Comparison of ENCODE assay signal across 9 mouse cellular contexts in the genomic region with DNA sequence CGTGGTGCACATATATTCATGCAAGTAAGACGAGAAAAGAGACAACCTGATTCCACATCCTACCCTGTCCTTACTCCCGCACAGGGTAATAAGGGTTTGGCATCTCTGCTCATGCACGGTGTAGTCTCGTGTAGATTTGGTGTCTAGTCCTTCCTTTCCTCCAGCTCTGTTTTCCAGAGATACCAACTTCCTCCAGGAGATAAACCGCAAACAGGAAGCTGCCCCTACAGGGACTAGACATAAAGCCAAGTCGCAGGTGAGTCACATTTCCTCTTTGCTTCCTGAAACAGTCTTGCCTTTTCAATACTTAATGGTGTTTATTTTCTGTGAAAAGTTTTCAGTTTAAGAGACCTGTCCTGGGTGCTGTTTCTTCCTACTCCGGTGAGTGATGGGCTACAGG. TPM values are rescaled to one million over a fixed set of nuclear protein-coding genes. Genes with fewer than 3 reads are reported as not detected.
DNase-seq lines count a peak whose midpoint lies in the region; ATAC-seq lines count a peak whose summit lies in the region.
"Had no signal": no experiment of that assay in that cellular context is flagged by ENCODE, and none has a peak within 500 bp of the region (broad histone marks: within the 10 kb centered on the region; RNA-seq: fewer than 3 reads in every experiment).

No protein-coding gene starts in this region.

- no peak for DNase-seq in liver, embryonic 11.5 days (ENCODE audit: low spot score)
- no peak for DNase-seq in liver
- no peak for DNase-seq in forebrain, embryonic 11.5 days (ENCODE audit: low spot score)
- DNase-seq in limb, embryonic 10.5 days (ENCODE audit: low spot score) = no peak
- DNase-seq in adrenal gland, postnatal 14 days = no peak
- DNase-seq in natural killer cell, adult 2 months (ENCODE audit: low spot score in 2 of 2) = no peak

- 0 out of 2 replicates have a peak, but pooled peaks cover 4% of the 10 kb centered on the region for H3K4me1 ChIP-seq in liver, embryonic 11.5 days (replicated peaks; ENCODE audit: control insufficient read depth, insufficient read depth, low read length)
- no peaks in the 10 kb centered on the region; the same call in 1 of the 2 replicates for H3K4me1 ChIP-seq in forebrain, embryonic 11.5 days (replicated peaks; ENCODE audit: control insufficient read depth, insufficient read depth, low read length)
- peaks cover 14% of the 10 kb centered on the region for H3K4me1 ChIP-seq in limb, embryonic 10.5 days
- peaks cover 23% of the 10 kb centered on the region for H3K4me1 ChIP-seq in neural tube, embryonic 13.5 days (replicated peaks)

- no peak for ATAC-seq in liver, embryonic 11.5 days (replicated peaks; ENCODE audit: low FRiP score)
- no peak; the same call in 1 of the 2 replicates for ATAC-seq in forebrain, embryonic 11.5 days (replicated peaks; ENCODE audit: low FRiP score)
- ATAC-seq in neural tube, embryonic 13.5 days (ENCODE audit: low read depth) = no peak; the same call in 1 of the 2 replicates
- ATAC-seq in CD4-positive, CD25-positive, alpha-beta regulatory T cell, adult 4 months = no peak

- H3K4me3 ChIP-seq in liver, embryonic 11.5 days (ENCODE audit: low read depth, low read length) = peak overlapping the region; percentile 66; the same call in 1 of the 2 replicates
- H3K4me3 ChIP-seq in forebrain, embryonic 11.5 days (ENCODE audit: low read depth, low read length) = peak overlapping the region; percentile 53; the same call in 1 of the 2 replicates
- peak overlapping the region; percentile 62 for H3K4me3 ChIP-seq in limb, embryonic 10.5 days
- H3K4me3 ChIP-seq in neural tube, embryonic 13.5 days = peak overlapping the region; percentile 70

- H3K27me3 ChIP-seq in liver, embryonic 11.5 days (replicated peaks; ENCODE audit: control insufficient read depth, insufficient read depth, low read length) = no peaks in the 10 kb centered on the region
- no peaks in the 10 kb centered on the region for H3K27me3 ChIP-seq in forebrain, embryonic 11.5 days (ENCODE audit: control insufficient read depth, insufficient read depth, low read length)
- no peaks in the 10 kb centered on the region for H3K27me3 ChIP-seq in limb, embryonic 10.5 days (ENCODE audit: low read depth, poor library complexity, severe bottlenecking)
- H3K27me3 ChIP-seq in neural tube, embryonic 13.5 days = no peaks in the 10 kb centered on the region

- no peak overlapping the region for H3K27ac ChIP-seq in liver, embryonic 11.5 days (ENCODE audit: low read depth, low read length)
- H3K27ac ChIP-seq in forebrain, embryonic 11.5 days (ENCODE audit: low read depth, low read length) = no peak overlapping the region
- H3K27ac ChIP-seq in limb, embryonic 10.5 days = peak overlapping the region; percentile 80; the same call in 1 of the 2 replicates
- H3K27ac ChIP-seq in neural tube, embryonic 13.5 days (replicated peaks) = no peak overlapping the region

- WGBS in liver, embryonic 11.5 days = 37% methylated on average over 8 of the region's 8 CpGs
- WGBS in forebrain, embryonic 11.5 days = 79% methylated on average over 8 of the region's 8 CpGs
- WGBS in limb, embryonic 10.5 days = 72% methylated on average over 8 of the region's 8 CpGs
- WGBS in neural tube, embryonic 13.5 days = 72% methylated on average over 8 of the region's 8 CpGs

- H3K9me3 ChIP-seq in liver, embryonic 11.5 days (ENCODE audit: control insufficient read depth, low read length) = no peaks in the 10 kb centered on the region
- no peaks in the 10 kb centered on the region for H3K9me3 ChIP-seq in forebrain, embryonic 11.5 days (ENCODE audit: control insufficient read depth, low read length)
- H3K9me3 ChIP-seq in limb, embryonic 10.5 days (replicated peaks) = no peaks in the 10 kb centered on the region
- no peaks in the 10 kb centered on the region for H3K9me3 ChIP-seq in neural tube, embryonic 13.5 days

- H3K9ac ChIP-seq in liver, embryonic 11.5 days (ENCODE audit: low read depth, low read length) = 0 out of 2 replicates have a peak overlapping the region, but pooled peaks have one; percentile 39
- no peak overlapping the region; the same call in 1 of the 2 replicates for H3K9ac ChIP-seq in forebrain, embryonic 11.5 days (ENCODE audit: low read length)
- peak overlapping the region; percentile 81 for H3K9ac ChIP-seq in neural tube, embryonic 13.5 days

- H3K4me2 ChIP-seq in liver, embryonic 11.5 days = peak overlapping the region; percentile 77
- H3K4me2 ChIP-seq in forebrain, embryonic 11.5 days (ENCODE audit: low read depth, low read length, severe bottlenecking) = peak overlapping the region; percentile 69
- H3K4me2 ChIP-seq in neural tube, embryonic 13.5 days = peak overlapping the region; percentile 82

- H3K36me3 ChIP-seq in liver, embryonic 11.5 days (ENCODE audit: control insufficient read depth, insufficient read depth, low read length) = no peaks in the 10 kb centered on the region
- H3K36me3 ChIP-seq in forebrain, embryonic 11.5 days (ENCODE audit: control insufficient read depth, insufficient read depth, low read length) = no peaks in the 10 kb centered on the region
- peaks cover 8% of the 10 kb centered on the region for H3K36me3 ChIP-seq in limb, embryonic 10.5 days
- H3K36me3 ChIP-seq in neural tube, embryonic 13.5 days = peaks cover 36% of the 10 kb centered on the region

RNA-seq across cellular contexts. Expression of a gene that starts 0.9 kb away (rescaled TPM):
- polyA plus RNA-seq in liver, embryonic 11.5 days (2014; fragmentation: Nextera tagmentation; extraction: Ambion mirVana) = 4.7 and 5.8 TPM in 2 replicates
- 12.3 and 12.8 TPM in 2 replicates for polyA plus RNA-seq in forebrain, embryonic 11.5 days (2014; fragmentation: Nextera tagmentation; extraction: Ambion mirVana)
- polyA plus RNA-seq in limb, embryonic 10.5 days (2016; fragmentation: Nextera tagmentation; extraction: Ambion mirVana) = 9.2 and 13.9 TPM in 2 replicates
- polyA plus RNA-seq in neural tube, embryonic 13.5 days (2015; fragmentation: Nextera tagmentation; extraction: Ambion mirVana) = 12.0 and 15.1 TPM in 2 replicates
- total RNA-seq in adrenal gland, postnatal 14 days (2021) = 2.6 and 4.8 TPM in 2 replicates
- 1 to 10 TPM; 4.0 to 5.5 TPM for polyA plus RNA-seq in CD4-positive, CD25-positive, alpha-beta regulatory T cell, adult 4 months (2017; shearing (Covaris generic))
- polyA plus RNA-seq: erythroblast, embryonic 14.5 days had no signal

RNA-seq across cellular contexts. Expression of a gene that starts 14.5 kb away (rescaled TPM):
- polyA plus RNA-seq in liver, embryonic 11.5 days (2014; fragmentation: Nextera tagmentation; extraction: Ambion mirVana) = 0.27 TPM in 1 of 2 replicates, not detected in the other
- polyA plus RNA-seq in forebrain, embryonic 11.5 days (2014; fragmentation: Nextera tagmentation; extraction: Ambion mirVana) = 0.55 and 0.99 TPM in 2 replicates
- polyA plus RNA-seq in limb, embryonic 10.5 days (2016; fragmentation: Nextera tagmentation; extraction: Ambion mirVana) = 0.09 and 0.34 TPM in 2 replicates
- 2.8 and 3.2 TPM in 2 replicates for polyA plus RNA-seq in neural tube, embryonic 13.5 days (2015; fragmentation: Nextera tagmentation; extraction: Ambion mirVana)
- total RNA-seq in adrenal gland, postnatal 14 days (2021) = 0.38 and 0.41 TPM in 2 replicates
- polyA plus RNA-seq in CD4-positive, CD25-positive, alpha-beta regulatory T cell, adult 4 months (2017; shearing (Covaris generic)) = not detected
- polyA plus RNA-seq: erythroblast, embryonic 14.5 days had no signal

RNA-seq across cellular contexts. Expression of a gene that starts 20.9 kb away (rescaled TPM):
- 1.3 and 2.1 TPM in 2 replicates for polyA plus RNA-seq in liver, embryonic 11.5 days (2014; fragmentation: Nextera tagmentation; extraction: Ambion mirVana)
- polyA plus RNA-seq in forebrain, embryonic 11.5 days (2014; fragmentation: Nextera tagmentation; extraction: Ambion mirVana) = 1.9 and 3.1 TPM in 2 replicates
- polyA plus RNA-seq in limb, embryonic 10.5 days (2016; fragmentation: Nextera tagmentation; extraction: Ambion mirVana) = 1.3 and 1.4 TPM in 2 replicates
- polyA plus RNA-seq in neural tube, embryonic 13.5 days (2015; fragmentation: Nextera tagmentation; extraction: Ambion mirVana) = 3.5 and 4.5 TPM in 2 replicates
- total RNA-seq in adrenal gland, postnatal 14 days (2021) = 2.9 and 3.0 TPM in 2 replicates
- polyA plus RNA-seq in CD4-positive, CD25-positive, alpha-beta regulatory T cell, adult 4 months (2017; shearing (Covaris generic)) = 1 to 10 TPM; 4.0 to 5.1 TPM
- polyA plus RNA-seq: erythroblast, embryonic 14.5 days had no signal

RNA-seq across cellular contexts. Expression of a gene that starts 26.1 kb away (rescaled TPM):
- polyA plus RNA-seq in liver, embryonic 11.5 days (2014; fragmentation: Nextera tagmentation; extraction: Ambion mirVana) = not detected in 2 replicates
- polyA plus RNA-seq in forebrain, embryonic 11.5 days (2014; fragmentation: Nextera tagmentation; extraction: Ambion mirVana) = not detected in 2 replicates
- 0.03 TPM in 1 of 2 replicates, not detected in the other for polyA plus RNA-seq in limb, embryonic 10.5 days (2016; fragmentation: Nextera tagmentation; extraction: Ambion mirVana)
- polyA plus RNA-seq in neural tube, embryonic 13.5 days (2015; fragmentation: Nextera tagmentation; extraction: Ambion mirVana) = not detected in 2 replicates
- total RNA-seq in adrenal gland, postnatal 14 days (2021) = 0.08 TPM in 1 of 2 replicates, not detected in the other
- not detected for polyA plus RNA-seq in CD4-positive, CD25-positive, alpha-beta regulatory T cell, adult 4 months (2017; shearing (Covaris generic))
- polyA plus RNA-seq: erythroblast, embryonic 14.5 days had no signal

RNA-seq across cellular contexts. Expression of a gene that starts 40.5 kb away (rescaled TPM):
- polyA plus RNA-seq in liver, embryonic 11.5 days (2014; fragmentation: Nextera tagmentation; extraction: Ambion mirVana) = 1.3 and 1.5 TPM in 2 replicates
- polyA plus RNA-seq in forebrain, embryonic 11.5 days (2014; fragmentation: Nextera tagmentation; extraction: Ambion mirVana) = 3.9 and 4.1 TPM in 2 replicates
- polyA plus RNA-seq in limb, embryonic 10.5 days (2016; fragmentation: Nextera tagmentation; extraction: Ambion mirVana) = 2.6 and 2.8 TPM in 2 replicates
- polyA plus RNA-seq in neural tube, embryonic 13.5 days (2015; fragmentation: Nextera tagmentation; extraction: Ambion mirVana) = 6.7 and 7.4 TPM in 2 replicates
- 0.48 and 0.71 TPM in 2 replicates for total RNA-seq in adrenal gland, postnatal 14 days (2021)
- under 1 TPM; 0.11 to 0.39 TPM for polyA plus RNA-seq in CD4-positive, CD25-positive, alpha-beta regulatory T cell, adult 4 months (2017; shearing (Covaris generic))
- polyA plus RNA-seq: erythroblast, embryonic 14.5 days had no signal
